Mouse (Mus musculus) R1 (cell line): Measurements from ENCODE around the gene Dock11.

Experiments
- DNase-seq: peaks from one replicate; pipeline ENCODE4 v3.0.0-alpha.2; 2018; ENCODE audit warnings: low read depth, low spot score

Gene Dock11

GRCm38 (mm10) chrX:35950135-35950534 lies 61.5 kb downstream of the Dock11 start:
- no peak for DNase-seq

DNA sequence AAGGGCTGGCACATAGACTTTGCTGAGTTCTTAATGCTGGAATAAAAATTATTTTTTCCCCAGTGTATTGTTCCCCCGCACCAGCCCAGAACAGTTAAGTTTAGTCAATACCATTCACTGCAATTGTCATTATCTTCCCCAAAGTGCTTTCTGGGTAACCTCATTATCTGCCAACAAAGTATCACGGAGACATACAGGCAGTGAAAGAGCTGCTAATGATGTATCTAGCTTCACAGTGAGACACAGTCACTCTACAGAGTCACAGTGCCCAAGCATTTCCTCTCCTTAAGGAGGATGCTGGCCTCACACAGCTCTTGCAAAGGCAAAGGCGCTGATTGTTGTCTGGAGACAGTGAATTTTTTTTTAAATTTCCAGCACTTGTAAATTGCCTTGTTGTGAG lies 63.3 kb downstream of the Dock11 start:
- no peak for DNase-seq

GRCm38 (mm10) chrX:35952521-35953095 lies 64.0 kb downstream of the Dock11 start:
- DNase-seq = no peak

DNA sequence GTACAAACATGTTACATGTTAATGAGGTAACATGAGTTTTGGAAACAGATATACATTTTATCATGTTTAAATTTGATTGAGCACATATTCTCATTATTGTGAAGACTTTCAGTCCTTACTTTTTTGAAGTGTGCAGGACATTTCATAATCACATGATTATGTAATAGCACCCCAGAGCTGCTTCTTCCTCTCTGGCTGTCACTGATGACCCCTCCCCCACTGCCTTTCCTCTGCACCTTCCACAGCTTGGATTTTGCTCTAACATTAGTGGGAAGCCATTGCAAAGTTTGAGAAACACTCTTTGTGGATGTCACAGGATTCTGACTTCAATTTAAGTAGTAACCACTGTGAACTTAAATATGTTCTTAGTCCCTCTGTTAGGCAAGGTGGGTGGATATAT lies 67.6 kb downstream of the Dock11 start:
- no peak for DNase-seq

- DNase-seq = no peak
Observed at GRCm38 (mm10) chrX:35963087-35963486, 74.5 kb downstream of the Dock11 start.

DNA sequence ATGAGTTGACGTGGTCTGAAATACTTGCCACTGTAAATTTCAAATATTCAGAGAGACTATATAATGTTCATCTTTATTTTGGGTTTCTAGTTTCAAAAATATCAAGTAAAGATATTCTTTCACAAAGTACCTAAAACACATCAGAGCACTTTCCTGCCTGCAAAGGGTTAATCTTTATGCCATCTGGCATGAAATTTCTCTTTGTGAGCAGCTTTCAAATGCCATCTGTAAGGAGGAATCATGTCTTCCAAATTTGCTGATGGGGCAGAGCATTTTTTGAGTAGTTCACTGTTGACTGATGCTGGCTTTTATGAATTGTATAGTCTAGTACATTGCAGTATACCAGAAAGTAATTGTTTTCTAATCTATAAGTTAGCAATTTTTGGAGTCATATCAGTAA lies 80.6 kb downstream of the Dock11 start:
- DNase-seq = no peak

GRCm38 (mm10) chrX:35976657-35977056 lies 88.0 kb downstream of the Dock11 start:
- DNase-seq = no peak

GRCm38 (mm10) chrX:35987981-35988380 lies 99.3 kb downstream of the Dock11 start:
- DNase-seq = no peak

DNA sequence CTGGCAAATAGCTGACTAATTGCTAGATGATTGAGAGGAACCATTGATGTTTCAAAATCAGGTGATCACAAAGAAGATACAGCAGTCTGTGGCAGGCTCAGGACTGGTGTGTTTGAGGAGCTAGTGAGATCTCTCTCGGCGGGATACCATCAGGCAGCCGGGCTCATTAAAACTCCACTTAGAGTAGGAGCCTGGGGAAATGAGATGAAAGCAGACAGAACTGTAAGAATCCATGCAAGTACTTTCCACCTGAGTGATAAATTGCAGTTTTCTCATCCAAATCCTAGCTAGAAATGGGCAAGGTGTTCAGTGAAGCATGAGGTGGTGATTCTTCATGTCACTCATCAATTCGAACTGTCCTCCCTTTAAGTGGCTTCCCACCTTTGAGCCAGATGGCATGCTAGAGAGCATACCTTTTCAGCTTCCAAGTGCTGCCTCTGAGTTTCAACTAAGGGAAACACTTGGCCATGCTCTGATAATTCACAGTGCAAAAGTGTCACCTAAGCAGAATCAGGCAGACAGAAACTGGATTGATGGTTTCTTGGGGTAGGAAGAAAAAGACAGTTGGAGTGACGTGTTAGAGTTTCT lies 102.0 kb downstream of the Dock11 start:
- DNase-seq = no peak

DNA sequence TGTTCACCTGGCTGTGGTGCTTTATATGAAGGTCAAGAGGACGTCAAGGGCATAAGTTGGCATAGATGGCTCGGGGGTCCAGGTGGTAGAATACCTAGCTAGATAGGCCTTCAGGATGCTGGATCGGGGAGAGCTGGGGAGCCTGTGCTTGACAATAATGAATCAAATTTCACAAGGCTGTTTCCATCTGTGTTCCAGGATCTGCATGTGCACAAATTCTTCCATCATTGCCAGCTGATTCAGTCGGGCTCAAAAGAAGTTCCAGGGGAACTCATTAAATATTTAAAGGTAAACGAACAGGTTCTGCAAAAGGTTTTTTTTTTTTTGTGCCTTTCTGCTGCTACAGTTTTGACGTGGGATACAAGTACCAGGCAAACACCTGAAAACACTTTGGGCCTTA lies 105.6 kb downstream of the Dock11 start:
- DNase-seq = no peak

DNA sequence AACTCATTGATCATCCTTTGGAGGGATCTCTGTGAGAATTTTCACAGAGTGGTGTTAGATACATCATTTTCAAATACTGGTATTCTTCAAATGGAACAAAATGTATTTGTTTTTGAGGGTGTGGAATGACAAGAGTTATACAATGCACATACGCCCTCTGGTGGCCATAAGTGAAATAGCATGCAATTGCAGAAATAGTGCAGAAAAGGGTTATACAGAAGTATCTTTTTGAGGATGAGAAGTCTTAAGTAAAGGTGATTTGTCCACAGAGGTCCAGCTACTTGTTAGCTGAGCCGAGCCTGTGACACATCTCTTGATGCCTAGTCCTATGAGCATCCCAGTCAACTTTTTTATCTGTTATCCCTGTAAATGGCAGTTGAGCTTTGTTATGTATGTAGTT lies 108.4 kb downstream of the Dock11 start:
- DNase-seq = peak; percentile 21

DNA sequence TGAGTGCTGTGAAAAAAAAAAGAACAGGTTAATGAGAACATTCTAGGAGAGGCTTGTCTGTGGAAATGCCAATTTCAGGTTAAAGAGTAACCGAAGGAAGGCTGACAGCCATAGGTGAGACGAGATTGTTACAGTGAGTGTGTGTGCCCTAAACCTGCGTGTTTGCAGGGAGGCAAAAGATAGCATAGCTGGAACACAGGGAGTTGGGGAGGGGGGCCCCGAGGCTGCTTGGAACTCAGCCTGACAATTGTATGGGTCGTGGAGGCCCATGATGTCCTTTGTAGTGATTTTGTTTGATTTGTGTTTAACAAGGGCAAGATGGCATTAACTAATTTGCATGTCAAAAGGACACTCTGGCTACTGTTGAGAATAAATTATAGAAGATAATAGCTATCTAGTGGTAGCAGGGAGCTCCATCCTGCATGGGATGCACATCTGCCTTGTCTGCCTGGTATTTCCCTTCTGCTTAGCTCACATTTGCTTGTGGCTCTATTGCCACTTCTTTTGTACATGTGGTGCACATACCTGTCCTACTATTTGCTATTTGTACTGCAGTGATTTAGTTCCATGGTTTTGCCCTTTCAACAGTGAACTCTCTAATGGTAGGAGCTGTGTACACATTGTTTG lies 109.3 kb downstream of the Dock11 start:
- DNase-seq = peak; percentile 1

- peak; percentile 53 for DNase-seq
Observed at GRCm38 (mm10) chrX:36025651-36026050, 137.0 kb downstream of the Dock11 start.

DNA sequence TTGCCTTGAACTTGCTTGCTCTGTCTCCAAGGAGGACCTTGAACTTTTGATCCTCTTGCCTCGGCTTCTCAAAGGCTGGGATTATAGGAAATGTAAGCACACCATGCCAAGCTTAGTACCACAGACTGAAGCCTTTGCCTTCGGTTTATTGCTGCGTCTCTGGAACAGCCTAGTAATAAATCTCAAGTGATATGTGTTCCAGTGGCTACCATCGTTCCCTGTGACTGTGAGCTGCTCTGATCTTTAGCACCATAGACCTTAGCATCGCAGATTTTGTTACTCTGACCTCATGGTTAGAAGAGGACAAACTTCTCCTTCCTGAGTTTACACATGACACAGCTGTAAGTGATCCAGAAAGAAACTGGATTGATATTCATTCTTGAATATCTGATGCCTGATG lies 142.5 kb downstream of the Dock11 start:
- no peak for DNase-seq

DNA sequence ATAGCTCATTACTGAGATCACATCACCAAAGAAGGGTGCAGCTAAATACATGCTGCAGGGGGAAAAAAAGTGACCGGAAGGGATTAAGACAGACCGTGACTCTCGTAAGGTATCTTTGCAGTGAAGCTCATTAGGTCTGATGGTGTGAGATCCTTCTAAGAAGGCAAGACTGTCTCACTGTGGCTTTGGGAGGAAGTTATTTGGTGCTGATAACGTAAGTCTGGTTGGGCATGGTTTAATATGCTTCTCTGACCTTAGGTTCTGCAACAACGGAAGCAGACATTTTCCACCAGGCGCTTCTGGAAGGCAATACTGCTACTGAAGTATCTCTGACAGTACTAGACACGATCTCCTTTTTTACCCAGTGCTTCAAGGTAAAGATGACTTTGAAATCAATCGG lies 145.4 kb downstream of the Dock11 start:
- no peak for DNase-seq

DNA sequence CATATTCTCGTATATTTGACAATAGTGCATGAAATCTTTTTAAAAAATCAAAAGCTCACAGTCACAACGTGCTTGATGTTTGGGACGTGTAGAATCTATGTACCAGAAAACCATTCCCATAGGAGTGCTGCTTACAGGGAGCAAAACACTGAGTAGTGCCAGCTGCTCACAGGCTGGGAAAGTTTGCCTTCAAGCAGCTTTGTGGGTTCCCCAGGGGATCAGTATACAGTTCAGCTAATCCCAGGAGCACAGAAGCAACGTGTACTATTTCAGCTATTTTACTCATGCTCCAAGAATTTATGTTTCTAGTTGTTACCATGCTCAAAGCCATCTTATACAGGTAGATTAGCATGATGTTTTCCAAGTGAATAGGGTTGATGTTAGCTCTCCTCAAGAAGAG lies 157.1 kb downstream of the Dock11 start:
- DNase-seq = no peak

DNA sequence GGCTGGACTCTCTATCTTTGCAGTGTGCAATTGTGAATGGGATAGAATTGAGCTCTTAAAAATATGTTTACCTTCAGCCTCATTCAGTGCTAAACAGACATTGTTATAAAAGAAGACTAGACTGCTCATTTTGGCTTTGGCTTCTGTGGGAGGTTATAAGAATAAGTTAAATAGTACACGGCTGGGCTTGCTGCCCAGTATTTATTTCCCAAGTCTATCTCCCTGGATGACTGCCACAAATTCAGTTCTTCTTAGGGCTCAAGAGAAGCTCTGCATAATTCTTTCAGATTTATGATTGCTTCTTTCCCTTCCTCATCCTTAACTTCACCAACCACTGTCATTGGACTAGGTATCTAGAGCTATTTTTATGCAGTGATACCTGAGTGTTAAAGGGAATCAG lies 158.8 kb downstream of the Dock11 start:
- DNase-seq = no peak

DNA sequence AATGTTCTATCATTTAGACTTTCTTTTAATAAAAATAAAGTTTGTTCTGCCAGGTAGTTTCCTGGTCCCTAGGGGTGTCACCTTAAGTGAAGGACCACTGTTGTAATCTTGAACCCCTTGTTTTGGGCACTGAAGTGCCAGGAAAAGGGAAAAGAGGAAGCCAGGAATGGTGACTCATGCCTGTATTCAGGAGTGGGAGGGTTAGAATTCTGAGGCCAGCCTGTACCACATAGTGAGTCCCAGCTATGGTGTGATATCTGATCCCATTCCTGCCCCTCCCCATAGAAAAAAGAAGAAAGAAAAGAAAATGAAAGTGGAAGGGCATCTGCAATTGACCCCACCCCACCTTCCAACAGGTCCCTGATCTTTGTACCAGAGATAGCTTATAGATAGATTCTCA lies 161.7 kb downstream of the Dock11 start:
- DNase-seq = no peak

DNA sequence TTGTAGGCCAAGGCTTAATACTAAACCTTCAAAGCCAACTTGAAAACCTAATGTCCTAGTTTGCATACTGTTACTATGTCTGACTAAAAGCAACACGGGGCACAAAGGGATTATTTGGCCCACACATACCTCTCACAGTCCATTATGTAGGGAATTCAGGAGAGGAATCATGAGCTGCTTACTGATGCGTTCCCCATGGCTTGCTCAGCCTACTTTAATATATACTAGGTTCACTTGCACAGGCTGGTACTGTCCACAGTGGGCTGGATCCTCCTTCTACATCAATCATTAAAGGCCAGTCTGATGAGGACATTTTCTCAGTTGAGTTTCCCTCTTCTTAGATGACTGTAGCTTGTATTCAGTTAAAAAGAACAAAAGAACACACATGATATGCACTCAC lies 185.4 kb downstream of the Dock11 start:
- DNase-seq = no peak

DNA sequence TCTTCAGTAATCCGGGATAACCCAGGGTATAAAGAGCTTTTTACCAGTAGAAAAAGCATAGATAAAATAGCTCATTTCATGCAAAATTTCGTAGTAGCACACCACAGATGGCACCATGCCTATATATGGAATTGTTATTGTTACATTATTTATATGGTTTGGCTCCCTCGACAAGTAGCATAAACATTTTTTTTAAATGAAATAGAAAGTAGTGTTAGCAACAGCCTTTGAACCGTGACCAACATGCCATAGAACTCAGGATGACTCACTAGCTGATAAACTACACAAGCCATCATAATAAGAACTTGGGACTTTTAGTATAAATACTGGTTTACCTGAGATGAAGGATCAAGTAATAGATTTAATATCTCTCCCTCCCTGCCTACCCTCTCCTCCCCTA lies 188.5 kb downstream of the Dock11 start:
- DNase-seq = no peak

DNA sequence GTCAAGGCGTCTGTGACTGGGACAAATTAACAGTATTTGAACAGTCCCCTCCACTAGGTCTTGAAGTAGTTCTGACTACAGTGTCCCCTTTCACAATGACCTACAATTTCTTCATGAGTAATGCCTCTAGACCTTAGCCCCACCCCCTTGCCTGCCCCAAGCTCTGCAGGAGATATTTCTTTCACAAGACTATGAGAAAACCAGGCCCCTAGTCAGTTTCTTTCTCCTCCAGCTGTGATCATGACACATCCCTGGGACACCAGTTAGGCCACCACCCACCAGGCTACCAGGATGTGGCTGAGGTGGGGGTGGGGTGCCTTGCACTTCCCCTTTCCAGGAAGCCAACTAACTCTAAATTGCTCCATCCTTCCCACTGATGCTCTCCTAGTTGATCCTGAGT lies 194.3 kb downstream of the Dock11 start:
- DNase-seq = peak; percentile 8

DNA sequence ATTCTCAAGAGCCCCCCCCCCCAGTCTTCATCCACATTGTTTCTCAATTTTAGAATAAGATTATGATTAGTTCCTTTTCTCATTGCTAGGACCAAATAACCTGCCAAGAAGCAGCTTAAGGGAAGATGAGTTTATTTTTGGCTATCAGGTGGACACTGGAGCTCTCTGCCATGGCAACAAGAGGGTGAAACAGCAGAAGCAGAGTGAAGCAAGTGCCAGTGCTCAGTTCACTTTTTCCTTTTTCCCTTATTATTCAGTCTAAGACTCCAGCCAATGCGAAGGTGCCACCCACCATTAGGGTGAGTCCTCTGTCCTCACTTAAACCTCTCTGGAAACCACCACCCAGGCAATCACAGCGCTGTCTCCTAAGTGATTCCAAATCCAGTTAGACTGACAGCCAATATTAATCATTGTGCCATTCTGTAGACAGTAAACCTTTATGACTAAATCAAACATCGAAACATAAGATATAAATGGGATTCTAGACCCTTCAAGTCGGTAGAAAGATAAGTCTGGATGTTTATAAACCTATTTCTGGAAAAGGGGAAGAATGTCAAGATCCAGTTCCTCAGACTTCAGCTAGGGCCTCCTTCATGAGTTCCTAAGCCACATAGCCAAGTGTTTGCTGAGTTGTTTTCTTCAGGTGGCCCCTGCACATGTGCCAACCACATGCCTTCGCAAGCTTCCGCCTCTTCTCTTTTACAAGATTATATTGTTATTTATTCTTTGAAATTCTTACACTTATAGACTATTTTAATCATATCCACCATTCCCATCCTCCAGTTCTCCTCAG lies 200.0 kb downstream of the Dock11 start:
- no peak for DNase-seq

DNA sequence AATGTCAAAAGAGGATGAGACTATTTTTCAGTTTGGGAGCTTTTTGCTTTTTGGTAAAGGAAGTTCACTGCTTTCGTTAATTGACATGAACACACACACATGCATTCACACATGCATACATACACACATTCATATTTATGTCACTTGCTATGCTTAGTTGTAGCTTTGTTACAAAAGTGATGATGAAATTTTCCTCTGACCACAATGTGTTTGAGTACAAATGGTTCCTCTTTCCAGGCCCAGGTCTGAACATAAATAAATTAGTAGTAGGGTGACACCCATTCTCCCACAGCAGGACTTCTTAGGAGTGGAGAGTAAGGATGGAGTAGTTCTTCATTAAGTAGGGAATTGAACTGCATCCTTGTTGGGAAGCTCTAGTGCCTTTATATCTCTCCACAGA lies 212.3 kb downstream of the Dock11 start:
- no peak for DNase-seq
